Mouse (Mus musculus): ENCODE measurements around the gene Cps1.

The Cps1 gene

DNA sequence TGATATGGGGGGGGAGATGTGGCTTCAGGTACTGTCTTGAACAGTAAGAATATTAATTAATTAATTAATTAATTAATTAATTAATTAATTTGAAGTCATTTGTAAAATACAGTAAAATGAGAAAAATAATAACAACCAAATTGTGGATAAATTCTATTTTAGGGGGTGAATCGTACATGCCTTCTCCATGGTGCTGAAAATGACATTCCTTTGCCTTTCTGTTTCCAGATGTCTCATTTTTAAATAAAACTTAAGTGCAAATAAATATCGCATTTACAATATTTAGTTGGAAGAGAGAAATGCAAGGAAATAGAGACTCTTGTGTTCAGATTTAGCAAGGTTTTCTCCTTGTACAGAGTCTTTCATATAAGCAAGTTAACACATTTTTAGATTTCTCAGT is 112.0 kb downstream of the Cps1 start:
- in situ Hi-C loops (cut with MboI; ENCODE audit: low sequenced_read_pairs): no loop called here

DNA sequence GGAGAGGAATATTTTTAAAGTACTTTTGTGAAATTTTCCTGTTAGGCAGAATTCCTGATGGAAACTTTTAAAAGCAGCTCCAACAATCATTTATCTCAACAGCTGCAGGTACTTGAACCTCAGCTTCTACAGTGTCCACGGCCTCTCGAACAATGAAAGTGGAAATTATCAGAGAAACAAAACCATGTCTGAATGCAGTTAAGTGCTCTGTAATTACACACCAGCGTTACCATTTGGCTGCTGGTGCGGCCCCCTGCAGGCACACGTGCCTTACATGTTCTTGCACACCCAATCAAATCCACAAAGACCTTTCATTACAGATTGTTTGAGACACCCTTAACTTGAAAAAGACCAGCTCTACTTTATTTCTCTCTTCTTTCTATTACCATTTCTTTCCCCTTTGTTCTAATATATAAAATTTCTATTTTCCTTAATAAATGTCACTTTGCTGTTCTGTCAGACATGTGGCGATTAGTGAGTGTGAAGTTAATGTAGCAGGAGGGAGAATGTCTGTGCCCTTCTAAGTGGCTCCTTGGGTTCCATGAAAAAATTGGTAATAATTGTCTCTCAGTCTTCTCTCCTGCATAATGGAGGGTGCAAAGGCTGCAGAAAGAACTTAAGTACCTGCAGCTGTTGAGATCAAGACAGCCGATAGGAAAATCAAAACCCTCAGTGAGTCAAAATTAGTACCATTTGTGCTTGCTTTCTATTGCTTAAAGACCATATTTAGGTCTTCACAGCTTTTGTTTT is 112.8 kb downstream of the Cps1 start:
- in situ Hi-C loops (cut with MboI; ENCODE audit: low sequenced_read_pairs): no loop called here

DNA sequence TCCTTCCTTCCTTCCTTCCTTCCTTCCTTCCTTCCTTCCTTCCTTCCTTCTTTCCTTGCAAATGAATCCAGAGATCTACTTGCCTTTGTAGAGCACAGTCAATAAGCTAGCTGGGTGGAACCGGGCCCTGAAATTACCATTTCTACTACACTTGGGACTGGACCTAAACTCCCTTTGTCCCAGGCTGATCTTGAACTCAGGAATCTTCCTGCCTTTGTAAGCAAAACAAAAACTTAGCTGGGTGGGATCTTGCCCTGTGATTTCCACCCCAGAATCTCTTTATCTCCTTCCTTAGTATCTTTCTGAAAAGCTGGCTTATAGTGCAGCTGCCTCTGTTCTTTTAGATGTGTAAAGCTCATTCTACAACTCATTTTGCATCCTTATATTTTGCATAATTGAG is 115.6 kb downstream of the Cps1 start:
- in situ Hi-C loops (cut with MboI; ENCODE audit: low sequenced_read_pairs): no loop called here

DNA sequence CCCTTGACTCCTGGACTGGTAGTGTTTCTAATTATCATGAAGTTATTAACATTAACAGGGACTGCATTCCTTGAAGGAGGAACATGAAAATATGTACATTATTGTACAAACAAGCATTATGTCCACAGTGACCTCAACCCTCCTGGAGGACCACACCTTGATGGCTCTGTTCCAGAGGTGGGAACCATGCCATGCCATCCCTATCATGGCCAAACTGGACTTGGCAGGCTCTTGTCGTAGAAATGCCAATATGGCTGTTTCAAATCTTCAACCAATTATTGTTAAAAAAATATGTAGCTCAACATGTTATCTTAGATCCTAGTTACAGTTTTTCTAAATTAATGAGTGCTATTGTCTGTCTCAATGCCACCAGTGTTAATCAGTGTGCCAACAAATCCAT is 116.1 kb downstream of the Cps1 start:
- in situ Hi-C loops (cut with MboI; ENCODE audit: low sequenced_read_pairs): no loop called here

DNA sequence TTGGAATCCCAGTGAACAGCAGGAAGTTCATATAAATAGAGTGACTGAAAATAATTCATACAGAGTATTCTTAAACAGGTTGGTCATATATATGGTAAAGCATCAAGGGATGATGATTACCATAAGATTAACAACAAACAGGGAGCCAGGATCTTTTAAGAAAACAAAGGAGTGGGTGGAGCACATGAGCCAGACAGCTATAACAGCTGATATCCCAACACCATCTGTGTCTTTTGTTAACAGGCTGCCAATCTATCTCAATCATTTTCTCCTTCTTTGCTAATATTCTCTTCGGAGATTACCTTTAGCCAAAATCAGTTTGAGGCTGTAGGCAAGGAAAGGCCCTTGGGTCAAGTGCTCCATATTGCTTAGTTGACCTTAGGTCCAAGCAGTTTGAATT is 142.4 kb downstream of the Cps1 start:
- in situ Hi-C loops (cut with MboI; ENCODE audit: low sequenced_read_pairs): no loop called here

DNA sequence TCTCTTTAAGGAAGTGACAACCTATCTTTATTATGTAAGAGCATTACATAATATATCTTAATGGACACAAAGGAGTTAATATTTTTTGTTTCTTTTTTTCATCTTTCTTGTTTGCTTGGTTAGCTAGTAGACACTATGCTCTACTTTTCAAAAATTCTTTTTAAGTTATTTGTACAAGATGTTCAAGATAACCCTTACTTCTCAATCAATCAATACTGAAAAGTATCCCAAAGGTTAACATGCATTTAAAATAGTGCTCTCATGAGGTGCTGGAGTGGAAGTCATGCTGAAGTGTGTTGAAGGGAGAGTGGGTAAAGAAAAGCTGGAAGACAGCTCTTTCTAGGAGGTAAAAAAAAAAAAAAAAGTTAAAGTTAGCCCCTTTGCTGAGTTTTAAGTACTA is 145.1 kb downstream of the Cps1 start:
- in situ Hi-C loops (cut with MboI; ENCODE audit: low sequenced_read_pairs): no loop called here

DNA sequence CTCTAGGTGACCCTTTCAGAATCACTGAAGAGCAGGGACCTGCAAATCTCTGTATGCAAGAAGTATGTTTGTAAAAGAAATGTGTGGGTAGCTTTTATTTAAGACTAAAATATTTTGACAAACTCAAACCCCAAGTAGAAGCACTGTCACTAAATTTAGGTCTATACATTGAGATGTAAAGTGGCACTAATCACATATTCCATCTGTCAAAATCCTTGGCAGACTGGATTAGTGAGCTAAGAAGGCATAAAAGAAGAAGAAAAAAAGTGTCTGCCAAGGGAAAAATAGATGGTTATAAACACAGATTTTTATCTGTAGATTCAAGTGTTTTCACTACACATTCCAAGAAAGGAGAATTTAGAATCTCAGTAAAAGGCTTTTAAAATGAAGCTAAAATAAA is 145.6 kb downstream of the Cps1 start:
- in situ Hi-C loops (cut with MboI; ENCODE audit: low sequenced_read_pairs): no loop called here

DNA sequence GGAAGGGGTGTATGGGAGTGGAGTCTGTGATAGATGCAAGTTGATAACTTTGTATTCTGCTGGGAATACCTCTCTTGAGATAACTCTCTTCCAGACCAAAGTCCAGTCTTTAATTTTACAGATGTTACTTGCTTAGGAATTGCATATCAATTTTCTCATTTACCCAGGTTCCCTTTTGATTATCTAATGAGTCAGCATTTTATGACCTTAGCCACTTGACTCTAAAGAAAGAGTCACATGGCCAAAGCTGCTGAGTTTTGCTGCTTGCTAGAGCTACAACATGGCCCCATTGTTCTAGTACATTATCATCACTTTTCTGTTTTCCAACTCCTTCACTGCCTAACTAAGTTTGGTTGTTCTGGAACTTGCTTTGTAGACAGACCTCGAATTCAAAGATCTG is 153.4 kb downstream of the Cps1 start:
- in situ Hi-C loops (cut with MboI; ENCODE audit: low sequenced_read_pairs): no loop called here

All from CH12F3 (cell line).